Mouse (Mus musculus): ENCODE measurements around the gene Sac3d1.

GRCm38 (mm10) chr19:6132171-6132827 lies 13.8 kb upstream of the Sac3d1 start:
- no peak for TF ChIP-seq CTCF (IDR thresholded peaks at IDR 0.05; ENCODE audit: low read depth, low read length)
- no peak for TF ChIP-seq POLR2A (IDR thresholded peaks at IDR 0.05; ENCODE audit: extremely low read depth, insufficient read depth, low read length)
